Mouse (Mus musculus) c-Kit-positive CD71-positive TER-119-positive erythroid progenitor cells, embryonic 14.5 days (primary cell): ENCODE data around the gene Hoxa7.

ENCODE experiments used
- DNase-seq: peaks from one replicate; pipeline ENCODE4 v3.0.0-alpha.2; 2013; ENCODE audit warnings: low spot score

Gene Hoxa7

GRCm38 (mm10) chr6:52225612-52226568 lies 4.2 kb upstream of the Hoxa7 start:
- no peak for DNase-seq

GRCm38 (mm10) chr6:52224895-52225611 lies 3.4 kb upstream of the Hoxa7 start:
- no peak for DNase-seq

DNA sequence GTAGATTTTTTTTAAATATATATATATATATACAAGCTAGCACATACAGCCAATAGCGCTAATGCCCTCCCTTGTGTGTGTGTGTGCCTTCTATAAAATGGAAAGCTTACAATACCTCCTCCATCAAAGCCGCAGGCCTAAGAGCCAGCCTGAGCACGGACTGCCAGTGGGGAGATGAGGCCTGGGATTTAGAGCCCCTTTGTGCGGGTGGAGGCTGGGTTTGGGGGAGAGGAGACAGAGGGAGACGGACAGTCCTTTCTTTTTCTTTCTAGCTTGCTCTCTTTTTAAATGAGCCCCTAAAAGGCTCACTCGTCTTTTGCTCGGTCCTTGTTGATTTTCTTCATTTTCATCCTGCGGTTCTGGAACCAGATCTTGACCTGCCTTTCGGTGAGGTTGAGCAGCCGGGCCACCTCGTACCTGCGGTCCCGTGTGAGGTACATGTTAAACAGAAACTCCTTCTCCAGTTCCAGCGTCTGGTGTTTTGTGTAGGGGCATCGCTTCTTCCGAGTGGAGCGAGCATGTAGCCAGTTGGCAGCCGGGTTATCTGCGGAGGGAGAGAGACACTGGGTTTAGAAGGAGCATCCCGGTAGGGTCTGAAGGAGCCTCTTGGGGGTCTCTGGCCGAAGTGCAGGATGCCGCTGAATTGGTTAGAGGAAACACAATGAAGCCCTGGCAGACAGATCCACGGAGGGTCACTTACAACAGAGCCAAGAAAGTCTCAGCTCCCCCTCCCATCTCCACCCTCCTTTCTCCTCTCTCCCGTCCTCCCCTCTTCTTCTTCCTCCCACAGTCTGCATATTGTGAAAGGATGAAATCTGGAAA lies 2.5 kb upstream of the Hoxa7 start:
- no peak for DNase-seq

- DNase-seq, result no peak
Measured at GRCm38 (mm10) chr6:52222729-52223128, 1.1 kb upstream of the Hoxa7 start.

DNA sequence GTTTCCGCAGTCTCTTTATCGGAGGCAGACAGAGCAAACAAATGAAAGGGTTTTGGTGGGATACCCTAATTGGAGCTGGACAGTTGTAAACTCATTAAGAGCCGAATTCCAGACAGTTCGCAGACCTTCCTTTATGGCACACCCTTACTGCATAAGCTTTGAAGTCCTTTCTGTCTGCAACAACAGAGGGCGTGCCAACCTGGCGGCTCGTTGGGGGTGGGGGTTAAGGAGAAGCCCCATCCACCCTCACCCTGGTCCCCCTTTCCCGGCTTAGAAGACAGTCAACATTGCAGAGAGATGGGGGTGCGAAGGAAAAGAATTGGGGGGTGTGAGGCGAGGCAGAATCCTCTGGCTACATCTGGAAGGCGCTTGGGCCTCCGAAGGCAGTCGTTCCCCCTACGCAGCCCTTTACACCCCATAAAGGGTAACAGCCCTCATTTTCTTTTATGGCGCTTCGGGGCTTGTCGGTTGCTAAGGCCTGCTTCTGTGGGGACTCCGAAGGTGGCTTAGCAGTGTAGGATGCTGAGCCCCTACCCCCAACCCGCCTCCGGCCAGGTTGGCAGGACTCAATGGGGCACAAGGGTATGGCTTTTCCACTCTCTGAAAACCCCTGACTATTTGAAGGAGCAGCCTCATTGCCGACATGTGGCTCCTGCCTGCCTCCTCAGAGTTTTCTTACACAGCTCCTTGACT lies 485 bp upstream of the Hoxa7 start:
- DNase-seq, result no peak

GRCm38 (mm10) chr6:52220865-52221310 lies 766 bp downstream of the Hoxa7 start:
- DNase-seq, result no peak

GRCm38 (mm10) chr6:52220003-52220864 lies 1.4 kb downstream of the Hoxa7 start:
- no peak for DNase-seq

GRCm38 (mm10) chr6:52219234-52219942 lies 2.3 kb downstream of the Hoxa7 start:
- DNase-seq, result no peak

GRCm38 (mm10) chr6:52218643-52219215 lies 2.9 kb downstream of the Hoxa7 start:
- no peak for DNase-seq

- no peak for DNase-seq
Measured at GRCm38 (mm10) chr6:52217895-52218642, 3.6 kb downstream of the Hoxa7 start.

GRCm38 (mm10) chr6:52217459-52217768 lies 4.2 kb downstream of the Hoxa7 start:
- no peak for DNase-seq

GRCm38 (mm10) chr6:52216691-52217458 lies 4.8 kb downstream of the Hoxa7 start:
- DNase-seq, result no peak

- DNase-seq, result no peak
Measured at GRCm38 (mm10) chr6:52215771-52216535, 5.7 kb downstream of the Hoxa7 start.

DNA sequence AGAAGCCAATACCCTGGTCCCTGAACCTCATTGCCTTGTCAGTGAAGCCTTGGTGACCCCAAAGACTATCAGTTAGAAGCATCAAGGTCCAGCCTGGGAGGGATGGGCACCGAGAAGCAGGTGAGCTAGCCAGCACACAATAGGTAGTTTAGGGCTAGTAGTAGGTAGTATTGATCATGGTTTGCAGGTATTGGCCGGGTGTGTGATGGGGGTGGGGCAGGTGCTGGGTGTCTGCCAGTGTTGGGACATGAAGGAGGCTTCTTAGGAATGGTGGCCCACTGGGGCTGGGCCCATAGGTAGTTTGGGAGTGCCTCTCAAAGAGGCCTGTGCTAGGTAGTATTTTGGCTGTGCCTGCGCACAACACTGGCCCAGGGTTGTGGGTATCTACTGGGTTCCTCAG lies 6.6 kb downstream of the Hoxa7 start:
- no peak for DNase-seq

DNA sequence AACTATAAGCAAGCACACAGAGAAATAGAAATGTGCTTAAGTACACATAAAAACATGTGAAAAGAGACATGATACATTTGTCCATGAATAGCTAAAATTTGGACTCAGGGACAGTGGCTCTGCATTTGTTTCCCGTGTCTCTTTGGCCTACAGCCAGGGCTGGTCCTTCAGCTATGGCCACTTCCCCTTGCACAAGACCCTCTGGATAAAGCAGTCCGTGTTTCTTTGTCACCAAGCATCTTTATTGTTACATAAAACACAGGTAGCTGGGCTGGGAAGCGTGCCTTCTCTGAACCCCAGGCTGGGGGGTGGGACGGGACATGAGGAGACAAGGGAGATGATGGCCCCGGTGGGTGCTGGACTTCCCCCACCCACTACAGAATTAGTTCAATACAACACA lies 7.4 kb downstream of the Hoxa7 start:
- DNase-seq, result no peak

DNA sequence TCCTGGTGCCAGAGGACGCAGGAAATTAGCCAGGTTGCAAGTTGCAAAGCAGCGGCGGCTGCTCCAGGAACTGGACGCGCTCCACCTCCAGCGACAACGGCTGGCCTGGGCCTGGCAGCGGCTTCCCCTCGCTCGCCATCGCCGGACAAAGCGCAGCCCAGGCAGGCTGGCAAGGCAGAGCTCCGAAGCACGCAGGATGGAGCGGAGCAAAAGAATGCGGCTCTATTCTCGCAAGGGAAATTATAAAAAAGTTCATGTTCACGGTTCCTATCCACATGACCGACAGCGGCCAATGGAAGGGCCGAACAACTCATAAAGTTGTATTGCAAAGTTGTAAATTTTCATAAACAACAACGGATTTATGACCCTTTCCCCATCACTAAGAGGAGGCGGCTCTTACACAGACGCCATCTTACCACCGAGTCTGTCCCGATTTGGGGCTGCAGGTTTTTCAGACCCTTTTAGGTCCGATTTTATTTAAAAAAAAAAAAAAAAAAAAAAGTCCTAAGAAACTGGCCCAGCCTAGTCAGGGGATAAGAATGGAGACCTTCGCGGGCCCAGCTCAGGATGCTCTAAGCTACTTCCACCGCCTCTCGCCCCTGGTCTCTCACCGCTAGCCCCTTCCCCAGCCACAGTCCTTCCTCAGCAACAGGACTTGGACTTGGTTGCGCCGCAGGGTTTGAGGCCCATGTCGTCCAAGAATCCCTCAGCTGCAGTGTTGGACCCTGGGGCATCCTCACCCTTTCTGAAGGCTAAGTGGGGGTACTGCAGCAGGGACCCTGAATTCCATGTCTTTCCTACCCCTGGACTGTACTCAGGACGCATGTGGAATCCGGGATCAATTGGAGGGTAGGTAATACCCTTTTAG lies 8.3 kb downstream of the Hoxa7 start, which contains the start of the genes Hoxa3 and Gm28308:
Hoxa3 (minus strand) TSS at position 218 of the 868 bp plus-strand sequence.
Gm28308 (minus strand) TSS at position 221 of the 868 bp plus-strand sequence.
- no peak for DNase-seq
